Mouse (Mus musculus) hindbrain, embryonic 11.5 days (tissue): ENCODE data around the gene Fam189a1. TPM values are rescaled to one million over a fixed set of nuclear protein-coding genes. Genes with fewer than 3 reads are reported as not detected.

ENCODE experiments used
- ATAC-seq: fragments of 200-750 bp; cut with Nextera tagmentation; 2 replicates; pipeline ENCODE4 v1.8.0; 2017; ENCODE audit warnings: mild to moderate bottlenecking, moderate TSS enrichment, moderate library complexity; ENCODE audit not compliant: low FRiP score
- DNase-seq: peaks from one replicate; pipeline ENCODE4 v3.0.0-alpha.2; 2015; ENCODE audit warnings: low spot score
- H3K27ac ChIP-seq: fragments of 300-500 bp; sonication (generic); 2 replicates; pipeline ENCODE4 v1.5.1; 2014; ENCODE audit warnings: mild to moderate bottlenecking, low read depth, low read length
- H3K27me3 ChIP-seq: fragments of 300-500 bp; sonication (generic); 2 replicates; pipeline ENCODE4 v1.6.1; 2014; ENCODE audit warnings: mild to moderate bottlenecking, low read length, moderate library complexity, mixed read lengths; ENCODE audit not compliant: control insufficient read depth, insufficient read depth
- H3K36me3 ChIP-seq: fragments of 300-500 bp; sonication (generic); 2 replicates; pipeline ENCODE4 v1.6.1; 2014; ENCODE audit warnings: mild to moderate bottlenecking, low read length, moderate library complexity, mixed read lengths; ENCODE audit not compliant: control insufficient read depth, insufficient read depth
- H3K4me1 ChIP-seq: fragments of 300-500 bp; sonication (generic); replicated peaks from 2 replicates; pipeline ENCODE4 v1.6.1; 2014; ENCODE audit warnings: low read length, mixed read lengths; ENCODE audit not compliant: control insufficient read depth, insufficient read depth
- H3K4me2 ChIP-seq: fragments of 300-500 bp; sonication (generic); replicated peaks from 2 replicates; pipeline ENCODE4 v1.6.1; 2014; ENCODE audit warnings: mild to moderate bottlenecking, low read depth, low read length
- H3K4me3 ChIP-seq: fragments of 300-500 bp; sonication (generic); 2 replicates; pipeline ENCODE4 v1.5.1; 2014; ENCODE audit warnings: low read depth, low read length
- H3K9ac ChIP-seq: fragments of 300-500 bp; sonication (generic); 2 replicates; pipeline ENCODE4 v1.6.1; 2014; ENCODE audit warnings: low read depth, low read length
- H3K9me3 ChIP-seq: fragments of 300-500 bp; sonication (generic); 2 replicates; pipeline ENCODE4 v1.6.1; 2016; ENCODE audit warnings: low read length; ENCODE audit not compliant: control insufficient read depth
- WGBS: fragments of 180-500 bp; shearing (Covaris S2); extraction: QIAGEN DNeasy Blood & Tissue Kit; methylation state at CpG from one replicate; pipeline ENCODE4 v1.1.7; 2014; 5-methylcytosine and 5-hydroxymethylcytosine counted together
- polyA plus RNA-seq: library from polyadenylated mRNA; unstranded; fragments of >200 nt; fragmentation: Nextera tagmentation; extraction: Ambion mirVana; gene quantifications from 2 replicates; pipeline ENCODE4 v1.2.1, GENCODE M21; 2014

Gene Fam189a1
- polyA plus RNA-seq, 1 experiment from 2014 or later, result 1.6 TPM

GRCm38 (mm10) chr7:64910208-64910607 lies 246.2 kb downstream of the Fam189a1 start:
- DNase-seq (no peak), ATAC-seq (no peak)
- Histone ChIP-seq H3K36me3 (no peaks in the 10 kb centered on the region), H3K4me1 (no peaks in the 10 kb centered on the region), H3K27ac (no peak overlapping the region), H3K4me3 (no peak overlapping the region), H3K9ac (no peak overlapping the region), H3K27me3 (no peaks in the 10 kb centered on the region), H3K9me3 (no peaks in the 10 kb centered on the region), H3K4me2 (no peak overlapping the region)
- WGBS, result 86% methylated on average over 2 of the region's 2 CpGs

GRCm38 (mm10) chr7:64906955-64907354 lies 249.4 kb downstream of the Fam189a1 start:
- H3K4me2 ChIP-seq, result no peak overlapping the region
- no peak overlapping the region for H3K9ac ChIP-seq
- 90% methylated on average over 5 of the region's 5 CpGs for WGBS
- H3K4me1 ChIP-seq, result no peaks in the 10 kb centered on the region
- H3K9me3 ChIP-seq, result no peaks in the 10 kb centered on the region
- H3K36me3 ChIP-seq, result no peaks in the 10 kb centered on the region
- no peak overlapping the region for H3K4me3 ChIP-seq
- ATAC-seq (no peak), DNase-seq (no peak)
- H3K27me3 ChIP-seq, result no peaks in the 10 kb centered on the region
- H3K27ac ChIP-seq, result no peak overlapping the region

GRCm38 (mm10) chr7:64905506-64905905 lies 250.9 kb downstream of the Fam189a1 start:
- no peak overlapping the region for H3K4me2 ChIP-seq
- no peaks in the 10 kb centered on the region for H3K4me1 ChIP-seq
- no peak overlapping the region for H3K4me3 ChIP-seq
- H3K36me3 ChIP-seq, result no peaks in the 10 kb centered on the region
- WGBS, result 88% methylated on average over 3 of the region's 3 CpGs
- no peaks in the 10 kb centered on the region for H3K9me3 ChIP-seq
- ATAC-seq, result no peak
- DNase-seq, result no peak
- H3K27ac ChIP-seq, result no peak overlapping the region
- H3K9ac ChIP-seq, result no peak overlapping the region
- H3K27me3 ChIP-seq, result no peaks in the 10 kb centered on the region

GRCm38 (mm10) chr7:64900249-64900648 lies 256.1 kb downstream of the Fam189a1 start:
- ATAC-seq (no peak), DNase-seq (no peak)
- H3K27ac ChIP-seq, result no peak overlapping the region
- H3K27me3 ChIP-seq, result no peaks in the 10 kb centered on the region
- H3K4me2 ChIP-seq, result no peak overlapping the region
- no peak overlapping the region for H3K4me3 ChIP-seq
- no peaks in the 10 kb centered on the region for H3K4me1 ChIP-seq
- 91% methylated on average over 2 of the region's 2 CpGs for WGBS
- H3K9ac ChIP-seq, result no peak overlapping the region
- no peaks in the 10 kb centered on the region for H3K36me3 ChIP-seq
- no peaks in the 10 kb centered on the region for H3K9me3 ChIP-seq

GRCm38 (mm10) chr7:64896587-64896986 lies 259.8 kb downstream of the Fam189a1 start:
- Histone ChIP-seq H3K9ac (no peak overlapping the region), H3K4me1 (no peaks in the 10 kb centered on the region), H3K4me3 (no peak overlapping the region), H3K36me3 (no peaks in the 10 kb centered on the region), H3K9me3 (no peaks in the 10 kb centered on the region), H3K27me3 (no peaks in the 10 kb centered on the region), H3K4me2 (no peak overlapping the region), H3K27ac (no peak overlapping the region)
- no peak for DNase-seq
- no peak for ATAC-seq
- 85% methylated on average over 6 of the region's 6 CpGs for WGBS

- Histone ChIP-seq H3K9me3 (no peaks in the 10 kb centered on the region), H3K27ac (no peak overlapping the region), H3K9ac (no peak overlapping the region), H3K4me1 (no peaks in the 10 kb centered on the region), H3K4me2 (no peak overlapping the region), H3K36me3 (no peaks in the 10 kb centered on the region), H3K4me3 (no peak overlapping the region), H3K27me3 (no peaks in the 10 kb centered on the region)
- WGBS, result 55% methylated on average over 5 of the region's 5 CpGs
- DNase-seq (peak; percentile 5), ATAC-seq (no peak)
These were observed 260.7 kb downstream of the Fam189a1 start for GRCm38 (mm10) chr7:64895685-64896101.

- Histone ChIP-seq H3K4me2 (no peak overlapping the region), H3K4me1 (no peaks in the 10 kb centered on the region), H3K9ac (no peak overlapping the region), H3K4me3 (no peak overlapping the region), H3K27ac (no peak overlapping the region), H3K9me3 (no peaks in the 10 kb centered on the region), H3K36me3 (no peaks in the 10 kb centered on the region), H3K27me3 (no peaks in the 10 kb centered on the region; the same call in 1 of the 2 replicates)
- ATAC-seq (no peak), DNase-seq (no peak)
- WGBS, result 68% methylated on average over 3 of the region's 3 CpGs
These were observed 265.2 kb downstream of the Fam189a1 start for GRCm38 (mm10) chr7:64891139-64891538.

GRCm38 (mm10) chr7:64889919-64890318 lies 266.5 kb downstream of the Fam189a1 start:
- no peak for ATAC-seq
- no peaks in the 10 kb centered on the region; the same call in 1 of the 2 replicates for H3K27me3 ChIP-seq
- no peak overlapping the region for H3K4me3 ChIP-seq
- no peak overlapping the region for H3K27ac ChIP-seq
- no peaks in the 10 kb centered on the region for H3K36me3 ChIP-seq
- no peaks in the 10 kb centered on the region for H3K9me3 ChIP-seq
- no peak overlapping the region for H3K4me2 ChIP-seq
- 93% methylated on average over 9 of the region's 9 CpGs for WGBS
- no peaks in the 10 kb centered on the region for H3K4me1 ChIP-seq
- no peak for DNase-seq
- H3K9ac ChIP-seq, result no peak overlapping the region

GRCm38 (mm10) chr7:64884187-64884862 lies 272.0 kb downstream of the Fam189a1 start:
- Histone ChIP-seq H3K4me3 (no peak overlapping the region), H3K36me3 (no peaks in the 10 kb centered on the region), H3K27ac (no peak overlapping the region), H3K4me2 (no peak overlapping the region), H3K9ac (no peak overlapping the region), H3K27me3 (no peaks in the 10 kb centered on the region), H3K9me3 (no peaks in the 10 kb centered on the region), H3K4me1 (no peaks in the 10 kb centered on the region)
- ATAC-seq (no peak), DNase-seq (no peak)
- 83% methylated on average over 11 of the region's 11 CpGs for WGBS
